Mouse (Mus musculus): ENCODE measurements around the gene Slc16a13.

The Slc16a13 gene

DNA sequence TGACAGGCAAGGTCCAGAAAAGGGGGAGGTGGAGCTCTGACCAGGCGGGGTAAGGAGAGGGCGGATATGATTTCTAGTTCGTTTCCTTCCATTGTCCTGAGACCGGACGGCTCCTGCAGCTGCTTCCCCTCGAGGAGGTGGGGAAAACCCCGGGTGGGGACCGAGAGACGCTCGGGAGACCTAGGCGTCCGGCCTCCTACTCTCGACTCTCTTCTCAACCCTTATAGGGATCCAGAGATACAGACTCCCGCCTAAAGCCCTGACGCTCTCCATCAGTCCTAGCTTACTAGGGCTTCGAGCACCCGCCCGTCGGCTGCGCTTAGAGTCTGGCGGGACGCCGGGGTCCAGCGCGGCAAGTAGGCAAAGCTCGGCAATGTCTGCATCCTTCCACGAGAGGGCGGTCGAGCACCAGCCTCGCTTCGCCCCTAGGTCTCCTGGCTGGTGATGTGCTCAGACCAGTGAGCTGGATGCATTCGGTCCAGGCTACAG lies 9.4 kb upstream of the Slc16a13 start:
- DNase-seq = peak; percentile 85

DNA sequence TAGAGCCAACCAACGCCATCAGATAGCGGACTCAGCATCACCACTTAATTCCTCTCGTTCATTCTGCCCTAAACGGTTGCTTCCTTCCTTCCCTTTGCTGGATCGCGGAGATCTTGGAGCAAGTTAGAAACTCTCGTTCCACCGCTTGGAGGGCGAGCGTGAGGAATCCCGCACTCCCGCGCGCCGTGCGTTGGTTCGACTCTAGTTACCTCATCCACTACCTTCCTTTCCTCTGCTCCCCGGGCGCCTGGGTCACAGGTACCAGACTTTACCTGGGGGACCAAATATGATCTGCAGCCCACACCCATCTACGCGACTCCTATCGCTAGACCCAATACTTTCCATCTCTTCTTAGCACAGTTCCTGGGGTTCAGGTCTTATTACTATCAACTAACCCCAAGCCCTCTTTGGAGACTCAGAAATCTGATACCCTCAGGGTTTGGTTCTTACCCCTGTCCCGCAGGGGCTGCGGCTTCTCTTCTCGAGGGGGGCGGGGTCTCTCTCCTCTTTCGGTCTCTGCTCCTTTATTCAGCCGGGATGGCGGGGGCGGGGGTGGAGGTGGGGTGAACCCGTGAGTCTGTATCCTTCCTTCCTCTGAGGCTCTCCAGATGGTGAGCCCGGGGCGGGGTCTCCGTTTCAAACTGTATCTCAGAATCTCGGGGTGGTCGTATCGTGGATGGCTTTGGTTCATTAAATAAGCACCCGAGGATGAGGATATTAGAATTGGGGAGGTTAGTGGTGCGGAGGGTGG lies 8.6 kb upstream of the Slc16a13 start, which contains the start of gene Bcl6b:
Gene Bcl6b, minus strand, starts transcription at position 539 of the 751 bp plus-strand sequence.
- DNase-seq = no peak

DNA sequence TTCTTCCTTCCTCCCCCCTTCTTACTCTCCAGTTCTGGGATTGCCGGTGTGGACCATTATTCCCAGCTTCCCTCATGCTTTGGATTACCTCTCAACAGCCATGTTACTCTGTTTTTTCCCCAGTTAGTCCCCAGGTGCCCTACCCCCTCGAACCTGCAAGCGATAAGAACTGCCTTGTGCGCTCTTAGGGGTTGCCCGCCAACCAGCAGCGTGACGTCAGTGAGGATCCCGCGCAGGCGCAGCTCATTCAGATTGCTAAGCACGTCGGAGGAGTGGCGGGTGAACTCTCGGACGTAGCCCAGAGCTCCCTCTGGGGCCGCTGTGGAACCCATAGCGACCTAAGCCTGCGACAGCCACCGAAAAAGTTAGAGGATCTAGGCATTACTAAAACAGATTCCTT lies 8.0 kb upstream of the Slc16a13 start:
- peak; percentile 84 for DNase-seq

DNA sequence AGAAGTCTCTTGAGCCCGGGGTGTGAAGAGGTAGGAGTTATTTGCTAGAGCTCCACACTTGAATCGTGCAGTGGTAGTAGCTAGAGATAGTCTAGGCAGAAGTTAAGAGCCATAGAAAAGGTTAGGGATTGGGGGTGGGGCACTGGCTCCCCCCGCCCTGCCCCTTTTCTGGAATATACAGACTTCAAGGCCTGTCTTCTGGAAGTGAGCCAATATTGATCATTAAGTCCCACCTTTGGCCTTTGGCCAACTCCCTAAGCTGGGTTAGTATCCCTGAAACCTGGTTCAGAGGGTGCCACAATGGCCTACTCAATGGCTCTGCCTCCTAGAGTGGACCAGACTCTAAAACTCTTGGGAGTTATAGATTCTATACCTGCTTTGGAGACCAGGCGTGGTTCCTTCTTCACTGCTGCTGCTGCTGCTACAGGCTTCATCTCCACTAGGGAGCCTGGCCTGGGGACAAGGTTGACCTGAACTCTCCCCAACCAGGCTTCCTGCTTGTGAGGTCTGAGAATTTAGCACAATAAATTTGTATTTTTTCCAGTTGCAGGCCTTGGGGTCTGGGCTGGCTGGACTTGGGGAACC lies 6.9 kb upstream of the Slc16a13 start:
- DNase-seq = no peak

DNA sequence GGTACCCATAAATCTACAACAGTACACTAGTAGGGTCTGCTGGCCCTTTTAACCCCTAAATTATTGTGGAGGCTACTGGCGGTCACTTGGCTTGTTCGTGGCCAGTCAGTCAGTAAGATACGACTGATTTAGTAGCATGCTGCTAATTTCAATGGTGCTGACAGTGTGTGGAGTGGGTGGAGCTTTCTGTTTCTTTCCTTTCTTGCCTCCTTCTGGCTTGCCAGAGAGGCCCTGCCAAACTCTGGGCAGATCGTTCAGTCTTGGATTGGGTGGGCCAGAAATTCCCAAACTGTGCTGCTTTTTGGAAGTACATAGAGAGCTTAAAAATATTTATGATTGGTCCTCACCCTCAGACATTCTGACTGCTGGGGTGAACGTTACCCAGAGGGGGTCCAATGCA lies 6.3 kb upstream of the Slc16a13 start:
- no peak for DNase-seq

DNA sequence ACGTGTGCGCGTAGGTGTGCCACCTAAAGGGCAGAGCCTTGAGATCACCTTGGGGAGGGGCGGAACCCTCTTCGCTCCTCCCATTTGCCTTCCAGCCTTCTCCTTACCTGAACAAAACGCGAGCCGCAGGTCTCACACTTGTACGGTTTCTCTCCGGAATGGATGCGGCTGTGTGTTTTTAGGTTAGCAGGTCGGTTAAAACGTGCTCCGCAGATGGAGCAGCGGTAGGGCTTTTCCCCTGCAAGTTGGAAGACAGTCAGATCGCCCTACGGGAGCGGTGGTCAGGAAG lies 5.7 kb upstream of the Slc16a13 start:
- no peak for DNase-seq

DNA sequence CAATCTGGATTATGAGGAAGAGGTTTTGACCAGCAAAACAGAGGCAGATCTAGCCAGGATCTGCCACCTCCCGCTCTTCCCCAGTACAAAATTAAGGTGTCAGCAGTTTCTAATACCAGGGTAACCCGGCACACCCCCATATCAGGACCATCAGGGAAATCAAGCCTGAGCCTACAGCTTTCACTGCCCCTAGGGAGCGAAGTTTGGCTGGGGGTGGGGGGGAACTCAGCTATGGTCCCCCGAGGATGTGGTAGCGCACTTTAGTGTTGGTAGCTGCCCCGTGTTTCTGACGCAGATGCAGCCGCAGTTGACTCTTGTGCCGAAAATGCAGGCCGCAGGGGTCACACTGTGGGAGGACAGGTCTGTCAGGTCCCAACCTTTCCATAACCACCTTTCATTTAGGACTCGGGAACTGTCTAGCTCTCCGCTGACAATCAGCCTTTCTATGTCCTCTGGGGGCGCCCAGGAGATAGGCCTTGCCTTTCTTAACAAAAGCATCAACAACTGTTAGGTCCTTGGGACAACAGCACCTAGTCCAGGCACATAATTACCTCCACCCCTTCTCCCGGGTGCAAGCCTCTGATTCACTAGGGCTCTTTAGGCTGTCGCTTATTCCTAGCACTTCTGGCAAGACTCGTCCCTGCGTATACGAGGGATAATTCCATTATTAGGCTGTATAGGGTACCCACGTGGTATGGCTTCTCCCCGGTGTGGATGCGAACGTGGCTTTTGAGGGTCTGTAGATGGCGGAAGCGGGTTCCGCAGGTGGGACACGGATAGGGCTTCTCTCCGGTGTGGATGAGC lies 5.1 kb upstream of the Slc16a13 start:
- no peak for DNase-seq

DNA sequence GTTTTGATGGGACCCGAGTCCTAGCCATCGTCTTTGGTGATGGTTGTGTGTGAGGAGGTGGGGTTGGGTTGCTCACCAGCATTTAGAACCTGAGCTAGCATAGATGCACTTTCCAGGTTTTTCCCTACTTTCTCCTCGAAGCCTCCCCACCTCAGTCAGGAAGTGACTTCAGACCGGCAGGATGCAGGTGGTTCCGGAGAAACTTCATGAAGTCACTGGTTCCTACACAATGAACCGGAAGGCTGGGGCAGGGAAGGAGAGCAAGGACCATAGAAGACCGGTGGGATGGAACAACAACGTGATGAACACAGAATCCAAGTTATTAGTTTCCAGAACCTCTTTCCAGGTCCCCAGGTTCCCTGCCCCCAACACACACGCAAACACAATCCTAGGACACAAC lies 2.9 kb upstream of the Slc16a13 start:
- DNase-seq = no peak

DNA sequence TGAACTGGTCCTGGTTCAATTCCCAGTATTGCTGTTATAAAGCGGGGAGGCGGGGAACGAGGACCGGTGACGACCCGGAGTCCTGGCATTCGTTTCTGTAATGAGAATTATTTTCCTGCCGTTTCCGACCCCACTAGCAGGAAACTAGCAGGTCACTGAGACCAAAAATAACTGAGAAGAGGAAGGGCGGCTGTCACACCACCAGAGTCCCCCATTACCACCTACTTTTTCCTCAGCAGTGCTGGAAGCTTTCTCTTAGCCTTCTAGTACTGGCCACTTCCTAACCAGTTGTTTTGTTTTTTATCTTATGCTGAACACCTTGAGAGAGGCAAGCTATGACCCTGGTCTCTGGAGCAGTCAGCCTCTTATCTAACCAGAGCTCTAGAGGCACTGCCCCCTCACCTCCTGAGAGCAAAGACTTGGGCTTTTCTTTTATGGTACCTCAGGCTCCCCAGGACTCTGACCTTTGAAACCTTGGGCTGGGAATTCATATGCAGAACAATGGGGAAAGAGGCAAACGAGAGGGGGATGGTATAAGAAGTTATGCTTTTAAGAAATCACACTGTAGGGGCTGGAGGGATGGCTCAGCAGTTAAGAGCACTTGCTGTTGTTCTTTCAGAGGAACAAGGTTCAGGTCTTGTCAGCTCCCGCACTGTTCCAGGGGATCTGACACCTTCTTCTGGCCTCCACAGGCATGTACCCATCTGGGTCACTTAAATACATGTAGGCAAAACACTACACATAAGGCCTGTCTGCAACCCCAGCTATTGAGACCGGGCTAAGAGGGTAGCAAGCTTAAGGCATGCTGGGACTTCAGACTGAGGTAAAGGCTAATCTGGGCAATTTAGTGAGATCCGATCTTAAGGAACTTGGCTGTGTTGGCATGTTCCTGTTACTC lies 988 bp upstream of the Slc16a13 start:
- peak; percentile 40 for DNase-seq

DNA sequence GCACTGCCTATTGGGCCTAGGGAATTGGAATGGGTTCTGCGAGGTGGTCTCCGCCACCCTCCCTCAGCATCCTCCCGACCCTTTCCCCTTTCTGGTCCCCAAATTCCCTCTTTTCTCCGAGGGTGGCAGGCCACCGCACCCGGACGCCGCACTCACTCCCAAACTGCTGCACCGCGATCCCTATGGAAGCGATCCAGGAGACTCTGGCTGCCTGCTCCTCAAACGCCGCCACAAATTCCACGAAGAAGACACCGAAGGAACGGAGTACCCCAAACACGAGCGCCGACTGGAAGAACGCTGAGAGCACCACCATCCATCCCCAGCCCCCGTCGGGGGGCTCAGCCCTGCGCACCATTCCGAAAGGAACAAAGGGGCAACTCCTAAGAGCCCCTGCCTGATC lies 541 bp downstream of the Slc16a13 start:
- peak; percentile 69 for DNase-seq

DNA sequence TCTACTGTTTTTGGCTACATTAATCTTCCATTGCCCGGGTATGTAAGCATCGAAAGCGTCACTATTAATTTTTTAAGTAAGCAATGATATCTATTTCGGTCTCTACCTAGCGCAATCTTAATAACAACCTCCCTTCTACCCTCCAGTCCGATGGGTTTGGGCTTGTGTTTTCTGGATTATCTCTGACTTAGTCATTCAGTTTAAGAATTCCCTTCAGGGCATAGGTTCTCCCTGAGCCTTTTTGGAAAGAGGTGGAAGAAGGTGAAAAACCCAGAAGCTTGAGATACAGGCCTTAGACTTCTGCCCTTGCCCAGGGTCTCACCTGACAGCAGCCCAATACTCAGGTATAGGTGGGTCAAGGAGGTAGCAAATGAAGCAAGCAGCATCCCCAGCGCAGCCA lies 991 bp downstream of the Slc16a13 start:
- DNase-seq = no peak

DNA sequence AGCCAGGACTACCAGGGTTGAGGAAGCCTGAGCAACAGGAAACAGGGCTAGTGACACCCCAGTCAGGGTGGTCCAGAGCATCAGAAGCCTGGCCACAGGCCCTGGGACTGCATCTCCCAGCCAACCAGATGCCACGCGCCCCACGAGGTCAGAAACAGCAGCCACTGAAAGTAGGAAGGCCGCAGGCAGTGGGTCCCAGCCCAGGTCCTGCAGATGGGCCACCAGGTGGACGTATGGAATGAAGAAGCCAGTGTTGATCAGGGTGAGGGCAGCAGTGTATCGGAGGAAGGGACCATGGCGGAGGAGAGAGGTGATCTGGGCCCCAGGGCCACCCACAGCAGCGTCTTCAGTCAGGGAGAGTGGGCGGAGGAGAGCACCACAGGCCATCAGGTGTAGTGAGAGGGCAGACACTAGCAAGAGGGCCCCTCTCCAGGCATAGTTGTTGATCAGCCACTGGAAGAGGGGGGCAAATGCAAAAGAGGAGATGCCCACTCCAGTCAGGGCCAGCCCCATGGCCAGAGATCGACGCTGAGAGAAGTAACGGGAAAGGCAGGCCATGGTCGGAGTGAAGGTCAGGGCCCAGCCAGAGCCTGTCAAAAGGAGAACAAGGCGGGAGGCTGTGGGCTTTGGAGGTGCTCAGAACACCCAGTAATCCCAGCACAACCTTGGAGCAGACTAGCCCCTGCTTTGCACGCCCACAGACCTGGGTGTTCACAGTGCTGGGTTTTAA lies 2.0 kb downstream of the Slc16a13 start:
- DNase-seq = peak; percentile 38

DNA sequence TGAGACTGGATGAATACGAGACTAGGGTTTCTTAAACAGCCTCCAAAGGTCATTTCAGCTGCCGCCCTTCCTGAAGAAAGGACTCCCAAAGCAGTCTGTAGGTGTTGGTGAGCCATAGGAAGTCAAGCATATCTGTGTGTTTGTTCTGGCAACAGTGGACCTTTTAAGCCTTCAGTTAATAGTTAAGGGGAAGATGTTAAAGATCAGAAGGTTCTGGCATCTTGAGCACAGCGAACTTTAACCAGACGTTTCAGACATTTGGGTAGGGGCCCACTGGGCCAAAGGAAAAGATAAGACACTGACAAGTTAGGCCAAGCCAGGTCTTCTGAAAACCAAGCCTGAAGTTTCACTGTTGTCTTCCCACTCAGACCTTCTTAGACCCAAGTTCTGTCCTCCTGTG lies 2.8 kb downstream of the Slc16a13 start:
- no peak for DNase-seq

DNA sequence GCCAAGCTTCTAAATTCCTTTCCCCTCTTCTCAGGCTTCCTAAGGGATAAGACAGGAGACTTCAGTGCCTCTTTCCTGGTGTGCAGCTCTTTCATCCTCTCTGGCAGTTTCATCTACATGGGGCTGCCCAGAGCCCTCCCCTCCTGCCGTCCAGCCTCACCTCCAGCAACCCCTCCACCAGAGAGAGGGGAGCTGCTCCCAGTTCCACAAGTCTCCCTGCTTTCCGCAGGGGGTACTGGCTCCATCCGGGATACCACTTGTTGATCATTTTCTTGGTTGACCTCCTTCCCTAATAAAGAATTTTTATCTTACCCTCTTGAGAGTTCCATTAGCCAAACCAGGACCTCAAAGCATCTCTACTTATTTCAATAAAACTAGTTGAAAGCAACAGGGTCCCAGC lies 4.8 kb downstream of the Slc16a13 start:
- no peak for DNase-seq

DNA sequence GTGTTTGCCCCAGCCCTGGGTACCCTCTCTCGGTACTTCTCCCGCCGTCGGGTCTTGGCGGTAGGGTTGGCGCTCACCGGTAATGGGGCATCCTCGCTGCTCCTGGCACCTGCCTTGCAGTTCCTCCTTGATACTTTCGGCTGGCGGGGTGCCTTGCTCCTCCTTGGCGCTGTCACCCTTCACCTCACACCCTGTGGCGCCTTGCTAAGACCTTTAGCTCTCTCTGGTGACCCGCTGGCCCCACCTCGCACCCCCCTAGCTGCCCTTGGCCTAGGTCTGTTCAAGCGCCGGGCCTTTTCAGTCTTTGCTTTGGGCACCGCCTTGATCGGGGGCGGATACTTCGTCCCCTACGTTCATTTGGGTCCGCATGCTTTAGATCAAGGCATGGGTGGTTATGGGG lies 5.6 kb downstream of the Slc16a13 start:
- DNase-seq = peak; percentile 64

DNA sequence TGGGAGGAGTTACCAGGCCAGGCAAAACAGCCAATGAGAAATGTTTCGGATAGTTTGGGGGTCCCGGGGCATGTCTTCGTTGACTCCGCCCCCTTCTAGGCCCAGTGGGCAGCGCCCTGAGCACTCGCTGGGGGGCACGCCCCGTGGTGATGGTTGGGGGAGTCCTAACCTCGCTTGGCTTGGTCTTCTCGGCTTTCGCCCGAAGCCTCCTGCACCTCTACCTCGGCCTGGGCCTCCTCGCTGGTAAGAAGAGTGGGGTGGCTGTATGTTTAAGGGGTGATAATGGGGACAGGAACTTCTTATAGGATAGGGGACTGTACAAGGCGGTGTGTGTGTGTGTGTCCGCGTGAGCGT lies 6.0 kb downstream of the Slc16a13 start:
- no peak for DNase-seq

DNA sequence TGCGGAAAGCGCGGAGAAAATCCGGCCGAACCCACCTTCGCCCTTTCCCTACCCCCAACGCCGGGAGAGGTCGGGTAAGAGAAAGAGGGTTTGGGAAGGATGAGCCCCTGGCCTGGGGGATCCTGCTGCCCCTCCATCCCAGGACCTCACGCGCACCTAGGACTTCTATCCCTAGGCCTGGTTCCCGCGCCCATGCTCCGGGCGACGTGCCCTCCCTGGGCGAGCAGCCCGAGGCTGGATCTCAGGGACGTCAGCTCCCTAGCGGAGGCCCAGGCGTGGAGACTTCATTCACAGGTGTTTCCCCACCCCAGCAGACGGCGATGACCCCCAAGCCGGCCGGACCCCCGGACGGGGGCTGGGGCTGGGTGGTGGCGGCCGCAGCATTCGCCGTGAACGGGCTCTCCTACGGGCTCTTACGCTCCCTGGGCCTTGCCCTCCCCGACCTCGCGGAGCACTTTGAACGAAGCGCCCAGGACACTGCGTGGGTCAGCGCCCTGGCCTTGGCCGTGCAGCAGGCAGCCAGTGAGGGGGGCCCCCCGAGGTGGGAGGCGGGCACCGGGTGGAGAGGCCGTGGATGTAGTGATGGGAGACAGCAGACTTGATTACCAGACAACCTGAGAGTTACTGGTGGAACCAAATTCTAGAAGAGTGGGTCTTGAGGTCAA lies 6.5 kb downstream of the Slc16a13 start:
- DNase-seq = peak; percentile 73

DNA sequence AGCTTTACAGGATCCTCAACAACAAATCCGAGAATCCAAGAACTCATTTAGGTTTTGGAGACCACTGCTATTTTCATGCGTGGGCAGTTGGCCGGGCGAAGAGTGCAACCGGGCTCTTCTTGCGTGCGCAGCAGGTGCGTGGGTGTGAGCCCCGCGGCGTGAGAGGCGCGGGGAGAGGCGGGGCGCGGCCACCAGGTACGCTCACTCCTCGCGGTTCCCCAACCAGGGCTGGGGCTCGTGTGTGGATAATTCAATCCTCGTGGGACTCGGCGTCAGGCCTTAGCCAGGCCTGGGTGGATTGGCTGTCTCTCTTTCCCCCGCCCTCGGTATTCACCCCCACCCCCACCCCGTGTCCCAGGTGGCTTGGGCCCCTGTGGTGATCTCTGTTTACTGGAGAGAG lies 7.1 kb downstream of the Slc16a13 start:
- DNase-seq = peak; percentile 76

DNA sequence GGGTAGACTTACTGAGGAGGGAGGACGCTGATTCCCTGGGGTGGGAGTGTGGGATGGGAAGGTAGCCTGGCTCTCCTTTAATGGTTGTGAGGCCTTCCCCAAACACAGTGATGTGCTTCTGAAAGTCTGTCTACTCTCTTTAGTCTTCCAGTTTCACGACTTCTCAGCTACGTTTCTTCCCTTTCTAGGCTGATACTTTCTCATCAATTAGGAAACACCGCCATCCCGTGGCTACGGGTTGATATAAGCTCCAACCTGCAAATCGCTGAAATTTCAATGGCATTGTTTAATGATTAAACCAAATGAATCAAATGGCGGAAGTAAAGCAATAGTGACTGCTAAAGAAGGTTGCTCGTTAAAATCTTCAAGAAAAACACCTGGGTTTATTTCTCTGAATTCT lies 8.0 kb downstream of the Slc16a13 start:
- DNase-seq = peak; percentile 78

DNA sequence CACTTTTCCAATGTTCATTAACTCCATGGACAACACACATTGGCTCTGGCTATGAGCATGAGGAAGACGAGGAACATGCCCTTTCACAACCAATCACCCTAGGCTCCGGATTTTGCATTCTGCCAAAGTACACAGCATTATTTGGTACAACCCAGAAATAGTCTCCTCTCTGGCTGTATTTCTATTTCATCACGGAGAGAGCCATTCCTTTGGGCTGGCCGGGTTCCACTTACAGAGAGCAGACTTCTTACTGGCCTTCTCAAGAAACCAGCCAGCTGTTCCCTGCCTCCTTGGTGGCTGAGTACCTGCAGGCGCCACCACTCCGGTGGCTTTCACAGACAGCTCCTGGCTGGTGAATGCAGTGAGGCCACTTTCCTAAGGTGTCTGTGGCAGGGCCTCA lies 8.4 kb downstream of the Slc16a13 start, which contains the start of gene Slc16a11:
Gene Slc16a11, plus strand, starts transcription at position 330 of the 400 bp plus-strand sequence.
- peak; percentile 42 for DNase-seq

DNA sequence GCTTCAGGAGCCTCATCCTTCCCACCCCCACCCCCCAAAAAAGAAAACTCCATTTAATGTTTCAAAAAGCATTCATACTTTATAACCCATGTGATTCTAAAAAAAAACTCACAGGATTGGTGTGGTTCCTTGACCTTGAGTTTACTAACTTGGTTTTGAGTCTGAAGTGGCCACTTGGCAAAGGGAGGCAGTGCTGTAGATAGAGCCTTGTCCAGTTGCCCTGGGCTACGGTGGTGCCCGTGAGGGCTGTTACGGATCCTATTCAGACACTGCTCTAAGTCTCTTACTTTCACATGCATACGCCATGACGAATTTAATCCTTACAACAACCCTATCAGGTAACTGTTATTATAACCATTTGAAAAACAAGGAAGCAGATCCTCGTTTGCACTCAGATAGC lies 8.9 kb downstream of the Slc16a13 start:
- no peak for DNase-seq

DNA sequence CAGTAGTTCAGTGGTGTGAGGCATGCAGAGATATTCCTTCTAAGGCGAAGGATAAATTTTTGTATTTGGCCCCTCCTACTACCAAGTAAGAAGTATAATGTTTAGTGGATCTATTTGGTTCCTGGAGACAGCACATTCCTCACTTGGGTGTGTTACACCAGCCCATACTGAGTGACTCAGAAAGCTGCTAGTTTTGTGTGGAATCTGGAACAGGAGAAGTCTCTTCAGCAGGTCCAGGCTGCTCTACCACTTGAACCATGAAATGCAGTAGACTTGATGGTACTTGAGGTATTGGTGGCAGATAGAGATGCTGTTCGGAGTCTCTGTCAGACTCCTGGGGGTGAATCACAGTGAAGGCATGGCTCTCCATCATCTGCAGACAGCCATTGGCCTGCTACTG lies 10.2 kb downstream of the Slc16a13 start:
- DNase-seq = no peak
